Mouse (Mus musculus) forebrain, embryonic 14.5 days (tissue): ENCODE results near the gene Ifi204. TPM values are rescaled to one million over a fixed set of nuclear protein-coding genes. Genes with fewer than 3 reads are reported as not detected.
"Not testable (repeated sequence)": the region's sequence is repeated elsewhere in the genome, so short reads cannot be mapped to it uniquely, and the experiment has no call there.

Experiments used
- ATAC-seq: fragments of 200-750 bp; cut with Nextera tagmentation; 2 replicates; pipeline ENCODE4 v1.8.0; 2017; ENCODE audit warnings: mild to moderate bottlenecking, moderate library complexity
- DNase-seq: peaks from one replicate; pipeline ENCODE4 v3.0.0-alpha.2; 2015; ENCODE audit warnings: low spot score
- H3K27ac ChIP-seq: fragments of 300-500 bp; sonication (generic); 2 replicates; pipeline ENCODE4 v1.5.1; 2014; ENCODE audit warnings: low read depth, mild to moderate bottlenecking, control low read depth, low read length, moderate library complexity
- H3K27me3 ChIP-seq: fragments of 300-500 bp; sonication (generic); replicated peaks from 2 replicates; pipeline ENCODE4 v1.6.1; 2014; ENCODE audit warnings: low read length, control low read depth, mixed read lengths; ENCODE audit not compliant: control insufficient read depth, insufficient read depth
- H3K36me3 ChIP-seq: fragments of 300-500 bp; sonication (generic); 2 replicates; pipeline ENCODE4 v1.6.1; 2014; ENCODE audit warnings: low read length, control low read depth; ENCODE audit not compliant: control insufficient read depth, insufficient read depth
- H3K4me1 ChIP-seq: fragments of 300-500 bp; sonication (generic); 2 replicates; pipeline ENCODE4 v1.6.1; 2014; ENCODE audit warnings: antibody characterized with exemption, low read length, control low read depth; ENCODE audit not compliant: control insufficient read depth, insufficient read depth
- H3K4me2 ChIP-seq: fragments of 300-500 bp; sonication (generic); 2 replicates; pipeline ENCODE4 v1.6.1; 2014; ENCODE audit warnings: mild to moderate bottlenecking, control low read depth, low read length
- H3K4me3 ChIP-seq: fragments of 300-500 bp; sonication (generic); 2 replicates; pipeline ENCODE4 v1.5.1; 2014; ENCODE audit warnings: low read depth, low read length, control low read depth
- H3K9ac ChIP-seq: fragments of 300-500 bp; sonication (generic); 2 replicates; pipeline ENCODE4 v1.6.1; 2014; ENCODE audit warnings: mild to moderate bottlenecking, low read length, control low read depth, moderate library complexity
- H3K9me3 ChIP-seq: fragments of 300-500 bp; sonication (generic); replicated peaks from 2 replicates; pipeline ENCODE4 v1.6.1; 2016; ENCODE audit warnings: low read length, control low read depth, mixed read lengths; ENCODE audit not compliant: control insufficient read depth
- WGBS: fragments of 180-500 bp; shearing (Covaris S2); extraction: QIAGEN DNeasy Blood & Tissue Kit; methylation state at CpG from one replicate; pipeline ENCODE4 v1.1.7; 2014; 5-methylcytosine and 5-hydroxymethylcytosine counted together
- polyA plus RNA-seq: library from polyadenylated mRNA; unstranded; fragments of >200 nt; fragmentation: Nextera tagmentation; extraction: Ambion mirVana; gene quantifications from 2 replicates; pipeline ENCODE4 v1.2.1, GENCODE M21; 2014

The Ifi204 gene
- 0.45 and 0.93 TPM in 2 replicates for polyA plus RNA-seq

GRCm38 (mm10) chr1:173766848-173767617, at the start of gene Ifi204:
TSS of gene Ifi204 (minus strand) at chr1:173766943.
- H3K4me3 ChIP-seq, H3K4me2 ChIP-seq, DNase-seq, H3K9me3 ChIP-seq, H3K27ac ChIP-seq, H3K36me3 ChIP-seq, H3K9ac ChIP-seq, ATAC-seq, H3K27me3 ChIP-seq, H3K4me1 ChIP-seq: not testable (repeated sequence)
- 87% methylated on average over 5 of the region's 5 CpGs for WGBS

GRCm38 (mm10) chr1:173809294-173809693, 42.6 kb upstream of the Ifi204 start:
- H3K9me3 ChIP-seq, H3K4me1 ChIP-seq, ATAC-seq, H3K9ac ChIP-seq, H3K27me3 ChIP-seq, DNase-seq, H3K4me2 ChIP-seq, H3K4me3 ChIP-seq, H3K27ac ChIP-seq, H3K36me3 ChIP-seq: not testable (repeated sequence)
- 92% methylated on average over 2 of the region's 2 CpGs for whole genome bisulfite sequencing

- not testable (repeated sequence) for H3K4me2 ChIP-seq, DNase-seq, H3K27ac ChIP-seq, H3K9ac ChIP-seq, H3K4me3 ChIP-seq, H3K4me1 ChIP-seq, ATAC-seq, H3K36me3 ChIP-seq, H3K27me3 ChIP-seq, H3K9me3 ChIP-seq
- 58% methylated on average over 2 of the region's 2 CpGs for WGBS
Observed at GRCm38 (mm10) chr1:173802689-173803281, 36.0 kb upstream of the Ifi204 start.

GRCm38 (mm10) chr1:173802207-173802606, 35.5 kb upstream of the Ifi204 start:
- DNase-seq, H3K4me3 ChIP-seq, H3K9me3 ChIP-seq, H3K36me3 ChIP-seq, H3K27ac ChIP-seq, H3K27me3 ChIP-seq, H3K9ac ChIP-seq, H3K4me2 ChIP-seq, H3K4me1 ChIP-seq, ATAC-seq: not testable (repeated sequence)
- WGBS = 79% methylated on average over 3 of the region's 3 CpGs

GRCm38 (mm10) chr1:173801791-173802190, 35.0 kb upstream of the Ifi204 start:
- H3K36me3 ChIP-seq, H3K9ac ChIP-seq, H3K4me1 ChIP-seq, H3K4me2 ChIP-seq, ATAC-seq, H3K27ac ChIP-seq, DNase-seq, H3K9me3 ChIP-seq, H3K27me3 ChIP-seq, H3K4me3 ChIP-seq: not testable (repeated sequence)
- 96% methylated on average over 2 of the region's 2 CpGs for WGBS

- H3K9ac ChIP-seq, ATAC-seq: not testable (repeated sequence)
- WGBS = 69% methylated on average over 2 of the region's 3 CpGs
Observed at GRCm38 (mm10) chr1:173773457-173773856, 6.7 kb upstream of the Ifi204 start.

GRCm38 (mm10) chr1:173760032-173760431, 6.7 kb downstream of the Ifi204 start:
- not testable (repeated sequence) for DNase-seq, H3K27me3 ChIP-seq, H3K9me3 ChIP-seq, H3K36me3 ChIP-seq, H3K27ac ChIP-seq, H3K9ac ChIP-seq, H3K4me2 ChIP-seq, H3K4me3 ChIP-seq, H3K4me1 ChIP-seq, ATAC-seq
- WGBS = 91% methylated on average over 5 of the region's 5 CpGs

More at GRCm38 (mm10) chr1:173773457-173773856, 6.7 kb upstream of the Ifi204 start:
- not testable (repeated sequence) for H3K4me1 ChIP-seq, H3K4me2 ChIP-seq, H3K27ac ChIP-seq, H3K27me3 ChIP-seq, H3K4me3 ChIP-seq, DNase-seq, H3K9me3 ChIP-seq, H3K36me3 ChIP-seq

GRCm38 (mm10) chr1:173742262-173742661, 24.5 kb downstream of the Ifi204 start:
- no peak overlapping the region for H3K4me3 ChIP-seq
- no peaks in the 10 kb centered on the region for H3K27me3 ChIP-seq
- no peaks in the 10 kb centered on the region for H3K9me3 ChIP-seq
- no peak for DNase-seq
- no peaks in the 10 kb centered on the region for H3K4me1 ChIP-seq
- no peak for ATAC-seq
- H3K36me3 ChIP-seq = no peaks in the 10 kb centered on the region
- no peak overlapping the region for H3K9ac ChIP-seq
- H3K27ac ChIP-seq = no peak overlapping the region
- WGBS = 76% methylated on average over 1 of the region's 1 CpGs
- H3K4me2 ChIP-seq = no peak overlapping the region

- Histone ChIP-seq H3K4me3 (no peak within 1 kb of the TSS), H3K9me3 (no peaks in the 10 kb centered on the region), H3K4me1 (no peaks in the 10 kb centered on the region), H3K36me3 (no peaks in the 10 kb centered on the region), H3K27me3 (no peaks in the 10 kb centered on the region), H3K4me2 (no peak within 1 kb of the TSS), H3K9ac (no peak within 1 kb of the TSS), H3K27ac (no peak within 1 kb of the TSS)
- DNase-seq = no peak
- ATAC-seq = no peak
- WGBS = 80% methylated on average over 4 of the region's 4 CpGs
Observed at GRCm38 (mm10) chr1:173741656-173742055, 25.1 kb downstream of the Ifi204 start, which contains the start of gene Ifi207. TSS of gene Ifi207 (minus strand) at chr1:173741747.
